Mouse (Mus musculus) v-Abl transformed pro-B cells (cell line): Measurements from ENCODE around the gene Msln.

Experiments
- in situ Hi-C, 2 experiments: fragments of 400-800 bp; cut with MboI; formaldehyde crosslinking; loops; one replicate each; pipeline ENCODE4 v1.15.1; 2025; ENCODE audit not compliant: unreplicated experiment in 2 of 2

The Msln gene

DNA sequence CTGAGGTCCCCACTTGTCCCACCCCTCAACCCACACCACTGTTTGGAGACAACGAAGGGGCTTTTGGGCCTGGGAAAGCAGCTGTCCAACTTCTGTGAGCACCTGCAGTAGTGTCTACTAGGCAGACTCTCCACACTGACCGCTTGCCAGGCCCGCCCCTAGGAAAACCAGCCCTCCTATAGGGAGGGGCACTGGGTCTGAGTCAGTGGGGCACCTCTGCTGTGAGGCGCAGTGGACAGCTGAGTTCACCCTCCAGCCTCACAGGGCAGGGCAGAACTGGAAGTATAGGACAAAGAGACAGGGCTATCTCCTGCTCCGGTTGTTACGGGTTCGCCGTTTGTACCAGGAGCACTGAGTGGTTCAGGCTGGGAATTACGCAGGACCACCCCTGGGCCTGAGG lies at the start of gene Msln:
Gene Msln (minus strand): TSS at position 138 of the 400 bp plus-strand sequence.
- in situ Hi-C loops: loop anchor here in 1 of 2 experiments (25.0 kb wide), 1 partner anchor 658 kb away; the partner anchor contains the start of gene Neurl1b

DNA sequence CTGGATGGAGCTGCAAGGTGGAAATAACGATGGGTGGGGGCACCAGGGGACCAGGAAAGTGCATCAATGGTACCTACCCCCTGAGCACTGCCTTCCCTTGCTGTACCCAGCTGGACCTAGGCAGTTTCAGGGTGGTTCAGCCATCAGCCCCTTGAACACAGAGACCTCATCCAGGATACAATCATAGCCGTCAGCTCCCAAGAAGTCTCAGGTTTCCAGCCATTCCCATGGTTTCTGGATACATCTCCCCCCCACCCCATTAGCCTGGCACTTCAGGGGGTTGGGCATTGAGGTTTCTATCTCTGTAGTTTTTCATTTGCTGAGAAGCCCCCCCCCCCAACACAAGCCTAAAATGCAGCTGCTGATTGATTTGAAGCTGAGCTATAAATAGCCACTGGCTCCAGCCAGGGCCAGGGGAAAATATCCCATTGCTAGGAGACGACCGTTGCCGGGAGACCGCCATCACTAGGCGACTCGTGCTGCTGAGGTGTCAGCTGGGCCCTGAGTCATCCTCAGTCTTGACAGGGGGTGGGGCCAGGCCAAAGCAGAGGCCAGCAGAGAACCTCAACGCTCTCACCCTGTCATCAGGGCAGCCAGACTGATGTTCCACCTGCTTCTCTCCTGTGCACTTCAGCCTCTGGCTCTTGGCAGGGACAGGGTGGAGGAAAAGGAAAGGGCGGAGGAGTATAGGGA lies 48.8 kb upstream of the Msln start:
- in situ Hi-C loops: loop anchor here (5.0 kb wide), 2 partner anchors 36 to 71 kb away; no protein-coding TSS in a partner anchor

DNA sequence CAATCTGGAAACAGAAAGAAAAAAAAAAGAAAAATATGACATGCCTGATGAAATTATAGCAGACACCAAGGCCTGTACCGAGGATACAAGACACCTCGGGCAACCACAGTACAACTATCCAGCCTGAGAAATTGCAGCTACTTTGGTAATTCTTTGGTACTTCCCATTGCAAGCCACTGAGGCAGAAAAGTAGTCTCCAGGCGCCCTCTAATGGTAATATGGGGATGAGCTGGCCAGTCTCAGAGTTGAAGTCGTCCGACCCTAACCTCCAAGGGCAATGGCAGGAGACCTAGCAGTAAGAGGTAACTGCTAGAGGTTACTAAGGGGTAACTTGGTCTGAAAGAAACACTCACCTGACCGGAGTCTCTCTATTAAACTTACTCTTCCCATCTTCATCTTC lies 46.9 kb upstream of the Msln start:
- in situ Hi-C loops: loop anchor here (5.0 kb wide), 2 partner anchors 34 to 69 kb away; no protein-coding TSS in a partner anchor

DNA sequence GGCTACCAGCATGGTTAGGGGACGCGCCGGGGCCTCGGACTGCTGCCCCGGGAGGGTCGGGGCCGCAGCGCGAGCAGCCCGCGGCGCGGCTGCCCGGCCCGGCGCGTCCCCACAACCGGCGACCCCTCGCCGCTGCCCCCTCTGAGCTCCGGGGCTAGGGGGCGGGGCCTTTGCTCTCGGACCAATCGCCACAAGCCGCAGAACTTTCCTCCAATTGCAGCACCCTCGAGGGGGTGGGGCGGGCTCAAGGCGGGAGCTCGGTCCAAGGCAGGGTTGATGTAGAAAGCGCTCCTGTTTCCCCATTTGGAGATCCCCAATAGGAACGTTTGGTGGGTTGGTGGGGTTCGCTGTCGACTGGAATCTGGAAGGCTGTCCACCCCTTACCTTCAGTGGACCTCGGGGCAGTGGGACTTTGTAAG lies 42.8 kb upstream of the Msln start, which contains the start of gene Metrn:
Gene Metrn (minus strand): TSS at position 186 of the 419 bp plus-strand sequence.
- in situ Hi-C loops: no loop called here

DNA sequence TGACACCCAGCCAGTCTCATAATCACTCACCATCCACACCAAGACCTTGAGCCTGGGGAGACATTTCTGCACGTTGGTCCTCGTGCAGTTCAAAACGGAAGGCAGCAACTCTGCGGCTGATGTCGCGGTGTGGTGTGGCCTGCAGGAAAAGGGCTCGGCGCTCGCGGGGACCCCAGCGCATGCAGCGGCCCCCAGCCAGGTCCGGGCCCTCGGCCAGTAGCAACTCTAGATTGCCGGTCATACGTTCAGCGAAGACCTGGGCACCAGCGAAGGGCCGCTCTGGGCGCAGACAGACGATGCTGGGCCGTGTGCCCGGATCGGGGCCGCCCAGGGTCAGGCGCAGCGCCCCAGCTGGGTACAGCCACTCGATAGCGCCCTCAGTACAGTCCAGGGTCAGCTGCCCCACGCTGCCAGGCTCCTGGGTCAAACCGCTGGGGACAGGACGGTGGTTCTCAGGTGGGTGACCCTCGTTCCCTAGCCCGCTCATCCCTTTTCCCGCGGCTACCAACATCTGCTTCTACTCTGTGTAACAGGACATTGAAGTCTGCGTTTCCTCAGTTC lies 42.1 kb upstream of the Msln start:
- in situ Hi-C loops: no loop called here

DNA sequence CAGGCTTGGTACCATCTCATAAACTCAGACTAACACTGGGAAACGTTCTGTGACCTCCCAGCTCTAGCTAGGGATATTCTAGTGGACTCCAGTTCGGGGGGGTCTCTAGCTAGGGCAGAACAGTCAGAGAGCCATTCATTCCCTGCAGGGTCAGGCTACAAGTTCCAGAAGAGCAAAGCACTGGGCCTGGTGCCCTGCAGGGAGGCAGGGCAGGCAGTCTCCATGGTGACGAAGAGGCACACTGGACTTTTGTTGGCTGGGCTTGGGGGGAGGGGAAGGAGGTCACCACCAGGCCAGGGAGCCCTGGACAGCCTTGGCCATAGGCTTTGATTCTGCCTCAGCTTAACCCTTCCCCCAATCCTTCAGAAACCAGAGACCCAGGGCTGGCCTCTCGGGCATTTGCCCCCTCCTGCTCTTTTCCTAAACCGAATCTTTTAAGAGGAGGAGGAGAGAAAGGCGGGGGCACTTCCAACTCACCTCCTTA lies 41.5 kb upstream of the Msln start, which contains the start of gene AC134908.4:
Gene AC134908.4 (minus strand): TSS at position 51 of the 484 bp plus-strand sequence.
- in situ Hi-C loops: no loop called here

DNA sequence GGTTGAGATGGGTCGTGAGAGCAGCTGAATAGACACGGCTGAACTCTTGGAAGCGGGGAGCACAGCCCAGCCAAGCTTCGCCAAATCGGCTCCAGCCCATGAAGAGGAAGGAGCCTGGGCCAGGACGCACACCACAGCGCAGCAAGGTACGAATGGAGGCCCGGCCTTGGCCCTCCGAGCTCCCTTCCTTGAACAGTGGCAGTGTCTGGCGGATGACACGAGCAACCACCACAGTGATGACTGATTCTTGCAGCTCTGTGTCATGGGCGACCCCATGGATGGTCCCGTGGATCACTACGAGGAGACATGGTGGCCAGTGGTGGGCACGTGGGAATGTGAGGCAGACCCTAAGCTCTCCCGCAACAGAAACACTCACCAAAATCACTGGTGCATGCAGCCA lies 40.8 kb upstream of the Msln start:
- in situ Hi-C loops: no loop called here

DNA sequence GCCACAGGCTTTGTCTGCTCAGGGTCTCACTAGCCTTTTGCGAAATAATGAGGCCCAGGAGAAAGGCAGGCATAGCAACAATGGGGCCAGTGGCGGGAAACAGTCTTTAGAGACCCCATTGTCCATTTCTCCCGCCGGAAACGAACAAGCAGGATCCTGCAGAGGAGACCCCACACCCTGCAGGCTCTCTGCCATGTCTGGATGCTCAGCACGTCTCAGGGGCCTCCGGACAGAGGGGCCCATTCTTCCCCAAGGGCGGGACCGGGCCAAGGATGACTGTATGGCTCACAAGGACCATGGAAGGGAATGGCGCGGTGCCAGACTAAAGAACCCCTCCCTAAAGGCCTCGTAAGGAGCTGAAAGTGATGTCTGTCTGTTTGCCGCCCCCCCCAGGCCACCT lies 40.0 kb upstream of the Msln start:
- in situ Hi-C loops: no loop called here

DNA sequence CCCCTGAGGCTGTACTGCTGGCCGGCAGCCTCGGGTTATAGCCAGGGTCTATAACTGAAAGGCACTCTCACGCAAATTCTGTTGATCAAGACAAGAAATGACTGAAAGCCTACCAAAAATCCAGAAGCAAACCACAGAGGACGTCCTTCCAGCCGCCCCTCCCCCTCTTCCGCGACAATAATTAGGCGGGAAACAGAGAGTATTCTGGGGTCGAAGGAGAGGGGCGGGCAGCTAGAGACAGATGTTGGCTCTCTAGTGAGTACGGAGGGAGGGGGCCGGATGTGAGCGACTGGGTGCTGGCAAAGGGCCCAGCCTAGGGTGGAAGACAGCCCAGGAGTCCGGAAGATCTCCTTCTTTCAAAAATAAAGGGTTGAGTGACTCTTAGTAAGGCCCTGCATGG lies 38.4 kb upstream of the Msln start, which contains the start of gene Fam173a:
Gene Fam173a (minus strand): TSS at position 287 of the 400 bp plus-strand sequence.
- in situ Hi-C loops: no loop called here

DNA sequence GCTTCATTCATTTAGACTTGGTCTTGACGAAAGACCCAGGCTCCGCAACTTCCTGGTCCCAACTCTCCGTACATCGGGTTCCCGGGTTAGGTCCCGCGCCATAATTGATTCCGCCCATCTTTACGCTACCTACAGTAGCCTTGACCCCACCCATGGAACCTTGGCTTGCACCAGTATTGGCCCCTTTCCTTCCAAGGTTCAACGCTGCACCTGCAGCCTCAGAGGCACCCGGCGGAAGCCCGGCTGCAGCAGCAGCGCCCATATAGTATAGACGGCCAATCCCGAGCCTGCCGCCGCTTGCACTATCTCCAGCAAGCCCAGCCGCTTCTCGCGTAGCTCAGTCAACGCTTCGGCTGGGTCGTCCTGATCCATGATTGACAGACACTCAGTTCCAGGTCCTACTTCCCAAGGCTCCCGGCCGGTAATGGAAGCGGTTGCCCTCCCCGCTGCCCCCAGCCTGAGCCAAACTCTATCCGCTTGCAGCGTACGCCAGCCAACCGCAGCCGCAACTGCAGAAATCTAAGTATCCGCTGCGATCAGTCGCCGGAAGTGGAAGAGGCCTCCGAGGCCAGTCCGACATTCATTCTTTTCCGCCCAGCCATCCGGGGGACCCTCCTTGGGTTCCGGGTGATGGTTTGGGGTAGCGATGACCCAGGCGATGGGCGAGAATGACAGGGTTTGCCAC lies 37.8 kb upstream of the Msln start:
- in situ Hi-C loops: no loop called here

DNA sequence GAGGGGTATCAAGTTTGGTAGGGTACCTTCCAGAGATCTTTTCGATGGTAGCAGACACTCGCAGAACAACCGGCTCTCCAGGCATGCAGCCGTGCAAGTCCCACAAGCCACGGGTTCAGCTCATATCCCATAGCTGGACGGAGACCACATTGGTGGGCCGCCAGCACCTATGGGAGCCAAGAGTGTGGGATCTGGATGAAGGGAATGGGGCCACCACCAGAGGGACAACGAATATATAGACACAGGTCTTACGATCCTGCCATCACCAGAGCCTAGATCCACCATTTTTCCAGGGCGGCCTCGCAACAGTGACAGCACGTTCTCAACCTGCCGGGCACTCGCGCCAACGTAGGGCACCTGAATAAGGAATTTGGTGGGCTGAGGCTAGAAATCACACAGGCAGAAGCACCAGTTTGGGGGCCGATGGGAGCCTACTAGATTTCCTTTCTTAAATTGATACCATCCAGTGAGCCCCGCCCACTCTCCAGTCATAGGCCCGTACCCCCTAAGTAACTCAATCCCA lies 37.2 kb upstream of the Msln start:
- in situ Hi-C loops: no loop called here

DNA sequence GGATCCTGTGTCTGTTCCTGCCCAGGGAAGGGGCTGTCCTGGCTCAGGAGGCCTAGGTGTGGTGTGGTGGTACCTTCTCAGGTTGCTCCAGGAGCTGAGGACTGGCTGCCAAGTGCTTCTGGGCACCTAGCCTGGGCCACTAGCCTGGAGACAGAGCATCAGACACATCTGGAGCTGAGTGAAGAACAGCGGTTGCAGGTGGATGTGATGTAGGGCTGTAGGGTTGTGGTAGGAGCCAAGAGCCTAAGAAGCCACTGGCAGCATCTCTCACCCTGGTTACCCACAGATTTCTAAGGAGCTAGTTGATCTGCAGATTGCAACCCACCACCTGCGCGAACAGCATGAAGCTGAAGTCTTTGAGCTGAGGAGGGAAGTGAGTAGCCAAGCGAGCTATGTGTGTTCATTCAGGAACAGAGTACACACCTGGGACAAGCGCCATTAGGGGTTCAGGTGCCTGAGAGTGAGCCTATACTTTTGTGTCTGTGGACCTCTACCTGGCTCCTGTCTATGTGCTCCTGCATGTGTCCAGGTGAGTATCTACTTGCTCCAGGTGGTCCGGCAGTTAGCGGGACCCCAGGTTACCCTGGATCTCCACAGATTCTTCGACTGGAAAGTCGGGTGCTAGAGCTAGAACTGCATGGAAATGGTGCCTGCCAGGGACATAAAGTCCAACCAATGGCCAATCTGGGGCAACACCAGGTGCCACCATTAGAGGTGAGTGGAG lies 32.8 kb upstream of the Msln start:
- in situ Hi-C loops: no loop called here

DNA sequence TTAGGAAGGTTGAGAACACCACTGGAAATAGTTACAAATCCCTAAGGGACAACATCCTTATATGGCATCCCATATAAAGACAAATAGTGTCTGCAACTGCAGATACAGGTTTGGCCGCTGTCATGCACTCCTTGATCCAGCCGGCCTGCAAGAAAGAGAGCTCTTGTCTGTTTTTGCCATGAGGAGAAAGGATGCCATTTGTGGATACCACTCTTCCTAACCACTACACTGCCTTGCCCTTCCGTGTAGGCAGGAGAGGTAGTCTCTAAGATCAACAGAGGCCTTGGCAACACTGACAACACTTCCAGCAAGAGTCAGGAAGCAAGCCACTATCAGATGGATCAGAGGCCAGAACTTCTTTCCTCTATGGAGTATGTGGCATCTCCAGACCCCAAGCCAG lies 32.1 kb upstream of the Msln start, which contains the start of gene Ccdc78:
Gene Ccdc78 (plus strand): TSS at position 301 of the 400 bp plus-strand sequence.
- in situ Hi-C loops: no loop called here

DNA sequence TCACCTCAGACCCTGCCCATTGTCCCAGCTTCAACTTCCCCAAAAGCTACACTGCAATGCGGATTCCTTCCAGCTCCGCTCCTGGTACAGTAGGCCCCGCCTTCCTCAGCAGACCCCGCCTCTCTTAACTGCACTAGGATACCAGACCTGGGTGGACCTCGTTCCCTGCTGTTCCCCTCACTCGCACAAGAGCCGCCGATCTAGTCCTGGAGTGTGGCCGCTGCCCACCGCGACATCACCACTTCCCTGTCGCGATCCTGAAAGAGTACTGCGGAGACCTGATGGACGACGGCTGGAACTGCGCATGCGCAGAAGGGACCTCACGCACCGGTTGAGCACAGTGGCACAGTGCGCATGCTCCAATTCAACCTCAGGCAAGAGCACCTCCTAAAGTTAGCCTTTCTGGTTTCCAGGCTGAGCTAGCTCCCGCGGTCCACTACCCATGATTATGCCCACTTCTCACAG lies 31.1 kb upstream of the Msln start, which contains the start of gene Haghl:
Gene Haghl (minus strand): TSS at position 393 of the 465 bp plus-strand sequence.
- in situ Hi-C loops: no loop called here

DNA sequence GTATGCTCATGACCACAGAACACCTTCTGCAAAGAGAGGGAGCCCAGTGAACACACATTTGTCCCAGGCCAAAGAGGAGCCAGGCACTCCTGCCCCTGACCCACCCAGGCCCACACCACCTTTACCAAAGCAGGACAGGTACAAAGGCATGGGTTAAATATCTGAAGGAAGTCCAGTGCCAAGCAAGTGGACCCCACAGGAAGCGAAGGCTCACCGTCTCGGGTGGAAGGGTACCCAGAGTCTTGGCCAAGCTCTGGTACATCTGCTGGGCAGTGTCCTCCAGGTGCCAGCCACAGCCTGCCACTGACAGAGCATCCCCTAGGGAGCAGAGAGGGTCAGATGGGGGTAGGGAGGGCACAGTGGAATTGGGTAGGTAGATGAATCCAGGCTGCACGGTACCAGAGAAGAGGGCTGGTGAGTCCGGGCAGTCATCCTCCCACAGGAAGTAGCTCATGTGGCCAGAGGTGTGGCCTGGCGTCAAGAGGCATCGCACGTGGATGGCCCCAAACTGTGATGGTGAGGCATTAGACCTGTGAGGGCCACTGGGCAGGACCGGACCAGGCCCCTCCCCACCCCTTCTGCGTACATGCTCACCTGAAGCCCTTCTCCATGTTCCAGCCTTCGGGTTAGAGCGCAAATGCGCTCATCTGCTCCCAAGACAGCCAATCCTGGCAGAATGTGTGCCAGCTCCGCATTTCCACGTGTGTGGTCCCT lies 29.8 kb upstream of the Msln start:
- in situ Hi-C loops: no loop called here

DNA sequence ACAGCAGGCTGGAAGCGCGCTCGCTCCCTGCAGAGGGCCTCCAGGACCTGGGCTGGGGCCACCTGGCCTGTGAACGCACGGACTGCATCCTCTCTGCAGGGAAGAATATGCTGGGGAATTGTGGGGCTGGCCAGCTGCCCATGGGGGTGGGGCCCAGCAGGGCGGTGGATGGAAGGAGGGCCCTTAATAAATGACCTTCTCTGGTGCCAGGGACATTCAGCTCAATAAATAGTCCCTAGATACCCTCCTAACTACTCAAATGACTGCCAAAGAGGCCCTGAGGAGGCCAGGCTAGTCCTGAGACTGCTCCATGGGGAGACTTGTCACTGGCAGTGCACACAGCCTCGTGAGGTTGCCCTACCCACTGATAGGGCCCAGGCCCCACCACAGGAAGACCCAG lies 28.9 kb upstream of the Msln start:
- in situ Hi-C loops: no loop called here

DNA sequence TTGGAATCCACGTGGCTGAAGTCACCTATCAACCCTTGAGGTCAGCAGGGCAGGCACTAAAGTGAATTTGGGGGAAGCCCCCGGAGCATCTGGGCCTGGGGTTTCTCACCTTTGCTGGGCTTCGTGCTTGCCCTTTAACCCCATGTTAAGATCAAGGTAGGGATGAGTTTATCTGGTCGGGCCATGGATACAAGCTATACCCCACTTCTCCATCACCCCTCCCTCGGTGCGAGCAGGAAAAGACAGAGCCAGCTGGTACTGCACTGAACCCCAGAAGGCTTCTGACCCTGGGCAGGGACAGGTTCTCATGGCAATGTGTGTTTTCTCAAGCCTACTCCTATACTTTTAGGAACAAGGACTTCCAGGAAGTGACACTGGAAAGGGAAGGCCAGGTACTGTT lies 27.2 kb upstream of the Msln start:
- in situ Hi-C loops: no loop called here

DNA sequence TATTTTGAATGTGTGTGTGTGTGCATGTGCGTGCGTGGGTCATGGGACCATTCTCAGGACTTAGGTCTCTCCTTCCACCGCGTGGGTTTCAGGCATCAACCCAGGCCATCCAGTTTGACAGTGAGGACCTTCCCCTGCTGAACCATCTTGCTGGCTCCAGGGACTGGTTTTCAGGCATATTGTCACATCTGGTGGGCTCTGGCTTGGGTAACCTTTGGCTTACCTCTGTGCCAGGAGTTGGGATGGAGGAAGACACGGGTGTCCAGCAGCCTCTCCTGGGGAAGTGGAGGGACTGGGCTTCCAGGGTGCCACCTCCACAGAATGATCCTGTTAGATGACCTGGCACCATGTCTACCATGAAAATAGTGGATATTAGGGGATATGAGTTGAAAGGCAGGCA lies 23.8 kb upstream of the Msln start:
- in situ Hi-C loops: no loop called here

DNA sequence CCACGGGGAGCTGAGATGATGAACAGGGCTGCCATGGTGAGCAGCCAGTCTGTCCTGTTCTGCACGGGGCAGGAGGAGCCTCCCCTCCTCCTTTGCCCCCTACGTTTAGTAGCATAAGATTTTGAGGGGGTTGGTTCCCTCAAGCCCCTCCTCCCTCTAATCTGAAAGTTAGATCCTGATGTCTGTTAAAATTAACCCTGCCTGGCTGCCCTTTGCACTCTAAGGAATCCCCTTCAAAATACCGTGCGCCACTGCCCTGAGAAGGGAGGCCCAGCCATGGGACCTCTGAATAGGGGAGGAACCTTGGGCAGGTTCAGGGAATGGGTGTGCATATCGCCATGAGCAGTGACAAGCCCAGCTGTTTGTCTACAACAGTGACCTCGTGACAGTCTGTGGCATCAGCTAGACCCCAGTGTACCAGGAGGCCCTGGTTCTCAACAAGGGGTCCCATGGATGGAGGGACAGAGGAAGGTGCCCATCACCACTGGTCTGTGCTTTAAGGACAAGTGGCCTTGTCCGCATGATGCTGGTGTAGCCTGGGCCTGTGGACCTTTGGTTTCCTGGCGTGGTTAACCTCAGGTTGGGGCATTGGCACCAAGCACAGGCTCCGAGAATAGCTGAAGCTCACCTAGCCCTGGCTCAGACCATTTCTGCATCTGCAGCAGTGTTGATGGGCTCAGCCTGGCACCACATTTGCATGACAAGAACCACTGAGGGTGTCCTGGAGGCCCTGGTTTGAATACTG lies 21.3 kb upstream of the Msln start:
- in situ Hi-C loops: no loop called here
